Mouse (Mus musculus) testis, adult 2 months (tissue): ENCODE measurements at regions not wholly inside any gene's neighbourhood (a gene's known extent, or its start where the extent isn't known, plus 50 kb on each side); places are given as distances from the start of the nearest gene placed in this dataset.
"Not testable (repeated sequence)": the region's sequence is repeated elsewhere in the genome, so short reads cannot be mapped to it uniquely, and the experiment has no call there.

ENCODE experiments used
- H3K27ac ChIP-seq: fragments of 200-500 bp; 2 replicates; pipeline ENCODE4 v1.5.1; 2012; ENCODE audit warnings: low read depth, low read length; ENCODE audit not compliant: control insufficient read depth, insufficient read depth
- H3K27me3 ChIP-seq: fragments of 200-500 bp; 2 replicates; pipeline ENCODE4 v1.6.1; 2012; ENCODE audit warnings: mild to moderate bottlenecking, low read length, moderate library complexity; ENCODE audit not compliant: control insufficient read depth, insufficient read depth
- H3K36me3 ChIP-seq: fragments of 200-500 bp; 2 replicates; pipeline ENCODE4 v1.6.1; 2012; ENCODE audit warnings: mild to moderate bottlenecking, low read length; ENCODE audit not compliant: control insufficient read depth, insufficient read depth
- H3K4me1 ChIP-seq: fragments of 200-500 bp; 2 replicates; pipeline ENCODE4 v1.6.1; 2012; ENCODE audit warnings: low read length; ENCODE audit not compliant: control insufficient read depth, insufficient read depth
- H3K4me3 ChIP-seq: fragments of 200-500 bp; 2 replicates; pipeline ENCODE4 v1.5.1; 2012; ENCODE audit warnings: low read depth, mild to moderate bottlenecking, low read length, moderate library complexity, mixed read lengths; ENCODE audit not compliant: control insufficient read depth
- CTCF ChIP-seq: fragments of 200-500 bp; IDR thresholded peaks from 2 replicates; pipeline ENCODE4 v1.5.1; 2012; ENCODE audit warnings: low read depth, mild to moderate bottlenecking, inconsistent platforms, low read length, moderate library complexity; ENCODE audit not compliant: control insufficient read depth, insufficient read depth, insufficient replicate concordance
- POLR2A ChIP-seq: fragments of 200-500 bp; IDR thresholded peaks from 2 replicates; pipeline ENCODE4 v1.6.1; 2012; ENCODE audit warnings: low read depth, mild to moderate bottlenecking, inconsistent platforms, low read length, moderate library complexity; ENCODE audit not compliant: control insufficient read depth

GRCm38 (mm10) chr13:7007091-7007490 is 358.5 kb upstream of the Pfkp start:
- Histone ChIP-seq H3K4me1 (no peaks in the 10 kb centered on the region), H3K27me3 (no peaks in the 10 kb centered on the region), H3K27ac (no peak overlapping the region), H3K36me3 (no peaks in the 10 kb centered on the region), H3K4me3 (no peak overlapping the region)
- no peak for TF ChIP-seq POLR2A
- TF ChIP-seq CTCF, result no peak

GRCm38 (mm10) chr13:6998508-6999278 is 350.1 kb upstream of the Pfkp start:
- H3K4me3 ChIP-seq, H3K36me3 ChIP-seq, H3K27me3 ChIP-seq, H3K4me1 ChIP-seq, H3K27ac ChIP-seq: not testable (repeated sequence)

GRCm38 (mm10) chr13:6998094-6998493 is 349.5 kb upstream of the Pfkp start:
- H3K4me1 ChIP-seq, result no peaks in the 10 kb centered on the region
- H3K36me3 ChIP-seq, result no peaks in the 10 kb centered on the region
- no peaks in the 10 kb centered on the region for H3K27me3 ChIP-seq
- no peak overlapping the region for H3K27ac ChIP-seq
- no peak overlapping the region for H3K4me3 ChIP-seq
- TF ChIP-seq CTCF (no peak), POLR2A (no peak)

- Histone ChIP-seq H3K4me1 (no peaks in the 10 kb centered on the region), H3K27ac (no peak overlapping the region), H3K36me3 (no peaks in the 10 kb centered on the region), H3K27me3 (no peaks in the 10 kb centered on the region), H3K4me3 (no peak overlapping the region)
- TF ChIP-seq CTCF (no peak), POLR2A (no peak)
Observed at GRCm38 (mm10) chr13:6992323-6992994, 343.9 kb upstream of the Pfkp start.

- Histone ChIP-seq H3K4me3 (no peak overlapping the region), H3K36me3 (no peaks in the 10 kb centered on the region), H3K4me1 (no peaks in the 10 kb centered on the region), H3K27me3 (no peaks in the 10 kb centered on the region), H3K27ac (no peak overlapping the region)
- TF ChIP-seq POLR2A (no peak), CTCF (no peak)
Observed at GRCm38 (mm10) chr13:6991714-6992113, 343.1 kb upstream of the Pfkp start.

GRCm38 (mm10) chr13:6985012-6985996 is 336.7 kb upstream of the Pfkp start:
- H3K27ac ChIP-seq, result no peak overlapping the region
- H3K4me1 ChIP-seq, result peaks cover 2% of the 10 kb centered on the region
- no peaks in the 10 kb centered on the region for H3K27me3 ChIP-seq
- H3K4me3 ChIP-seq, result no peak overlapping the region
- TF ChIP-seq CTCF (no peak), POLR2A (no peak)
- H3K36me3 ChIP-seq, result no peaks in the 10 kb centered on the region

- Histone ChIP-seq H3K27ac (no peak overlapping the region), H3K27me3 (no peaks in the 10 kb centered on the region), H3K36me3 (no peaks in the 10 kb centered on the region), H3K4me3 (no peak overlapping the region), H3K4me1 (no peaks in the 10 kb centered on the region)
- TF ChIP-seq POLR2A (no peak), CTCF (no peak)
Observed at GRCm38 (mm10) chr13:6955713-6956112, 307.1 kb upstream of the Pfkp start.
